Mouse (Mus musculus): ENCODE measurements at regions not wholly inside any gene's neighbourhood (a gene's known extent, or its start where the extent isn't known, plus 50 kb on each side); places are given as distances from the start of the nearest gene placed in this dataset.

- no peak for TF ChIP-seq POLR2A (IDR thresholded peaks at IDR 0.05; ENCODE audit: control insufficient read depth, extremely low read depth, insufficient read depth, low read length, poor library complexity)
- no peak for TF ChIP-seq CTCF (IDR thresholded peaks at IDR 0.05; ENCODE audit: borderline replicate concordance, control insufficient read depth, extremely low read depth, insufficient read depth, low read length, poor library complexity)
Measured at GRCm38 (mm10) chr8:103536856-103537255, 564.6 kb upstream of the Cdh5 start.

Data from thymus, adult 2 months (tissue).